Mouse (Mus musculus): ENCODE data around the gene Ccdc38. TPM values are rescaled to one million over a fixed set of nuclear protein-coding genes. Genes with fewer than 3 reads are reported as not detected.

The Ccdc38 gene
- polyA plus RNA-seq, 1 experiment from 2014 or later = 0.35 TPM

DNA sequence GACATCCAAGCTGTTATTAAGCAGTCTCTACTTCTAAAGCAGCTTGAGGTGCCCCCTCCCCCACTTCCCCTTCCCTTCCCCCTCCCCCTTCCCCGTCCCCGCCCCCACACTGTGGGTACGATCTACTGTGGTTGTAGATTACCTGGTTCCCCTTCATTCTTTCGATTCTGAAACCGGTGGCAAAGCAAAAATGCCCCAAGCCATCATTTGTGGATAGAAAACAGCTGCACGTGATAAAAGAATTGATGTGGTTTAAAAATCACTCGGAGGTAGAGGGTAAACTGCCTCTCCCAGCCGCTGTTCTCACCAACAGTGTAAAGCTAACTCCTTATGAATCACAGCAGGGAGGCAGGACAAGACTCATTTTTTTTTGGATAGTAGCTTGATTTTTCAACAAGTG is 74.4 kb downstream of the Ccdc38 start:
- Histone ChIP-seq H3K9me3 (ENCODE audit: low read length) (no peaks in the 10 kb centered on the region), H3K27ac (ENCODE audit: low read length) (no peak overlapping the region), H3K4me1 (ENCODE audit: insufficient read depth, low read length) (no peaks in the 10 kb centered on the region), H3K27me3 (ENCODE audit: insufficient read depth, low read length) (no peaks in the 10 kb centered on the region), H3K4me3 (ENCODE audit: low read length) (no peak overlapping the region), H3K4me2 (replicated peaks; ENCODE audit: low read depth, low read length) (no peak overlapping the region), H3K9ac (replicated peaks; ENCODE audit: low read length) (no peak overlapping the region), H3K36me3 (ENCODE audit: insufficient read depth, low read length) (no peaks in the 10 kb centered on the region)
- WGBS = 58% methylated on average over 8 of the region's 8 CpGs
- ATAC-seq (ENCODE audit: low FRiP score, low TSS enrichment) = no peak

DNA sequence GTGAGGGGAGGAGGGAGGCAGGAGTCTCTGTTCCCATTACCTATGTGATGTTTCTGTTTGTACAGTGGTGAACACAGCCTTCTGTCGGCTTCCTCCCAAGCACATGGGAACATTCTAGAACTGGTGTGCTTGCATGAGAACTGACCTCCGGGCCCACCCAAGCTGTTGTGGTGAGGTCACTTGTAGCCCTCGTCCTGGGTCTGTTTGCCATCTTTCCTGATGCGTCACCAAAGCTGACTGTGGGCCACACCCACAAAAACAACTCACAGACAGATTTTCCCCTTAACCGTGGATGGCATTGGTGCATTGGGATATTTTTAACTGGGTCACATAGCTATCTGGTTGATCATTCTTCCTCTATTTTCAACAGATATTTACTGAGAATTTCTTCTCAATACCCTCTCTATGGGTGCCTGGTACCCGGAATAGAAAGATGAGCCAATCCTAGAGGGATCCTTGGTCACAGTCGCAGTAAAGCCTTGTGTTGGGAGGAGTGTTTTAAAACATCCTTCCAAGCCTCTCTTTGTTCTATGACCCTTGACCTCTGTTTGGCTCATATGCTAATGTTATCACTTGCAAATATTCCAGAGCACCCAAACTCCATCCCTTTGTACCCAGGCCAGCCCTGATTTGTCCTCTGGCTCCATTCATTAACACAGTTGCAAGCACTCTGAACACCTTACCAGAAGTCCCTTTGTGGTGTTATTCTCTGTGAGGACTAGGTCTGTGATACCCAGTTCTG is 80.2 kb downstream of the Ccdc38 start:
- no peak overlapping the region for H3K9ac ChIP-seq (replicated peaks; ENCODE audit: low read length)
- 0 out of 2 replicates have a peak, but pooled peaks have one; percentile 15 for ATAC-seq (ENCODE audit: low FRiP score, low TSS enrichment)
- H3K4me1 ChIP-seq (ENCODE audit: insufficient read depth, low read length) = peaks cover 10% of the 10 kb centered on the region; the same call in 1 of the 2 replicates
- H3K27me3 ChIP-seq (ENCODE audit: insufficient read depth, low read length) = no peaks in the 10 kb centered on the region
- 69% methylated on average over 7 of the region's 7 CpGs for WGBS
- H3K27ac ChIP-seq (ENCODE audit: low read length) = no peak overlapping the region
- no peaks in the 10 kb centered on the region for H3K36me3 ChIP-seq (ENCODE audit: insufficient read depth, low read length)
- H3K4me2 ChIP-seq (replicated peaks; ENCODE audit: low read depth, low read length) = no peak overlapping the region
- H3K9me3 ChIP-seq (ENCODE audit: low read length) = no peaks in the 10 kb centered on the region
- H3K4me3 ChIP-seq (ENCODE audit: low read length) = no peak overlapping the region

DNA sequence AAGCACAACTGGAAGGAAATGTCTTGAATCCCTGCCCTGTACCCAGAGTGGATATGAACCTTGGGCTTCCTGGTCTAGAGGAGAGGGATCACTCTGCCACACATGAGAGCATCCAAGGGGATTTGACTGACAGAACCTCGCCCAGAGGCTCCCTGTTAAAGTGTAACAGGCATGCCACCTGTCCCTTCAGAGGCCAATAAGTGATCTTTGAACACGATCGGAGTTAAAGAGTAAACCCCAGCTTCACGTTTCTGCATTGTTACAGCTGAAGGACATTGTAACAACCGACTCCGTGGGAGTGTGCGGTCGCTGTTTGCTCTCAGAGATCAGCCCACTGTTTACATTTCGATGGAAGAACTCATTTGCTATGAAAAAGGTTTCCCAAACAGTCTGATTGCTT is 83.3 kb downstream of the Ccdc38 start:
- 13% methylated on average over 9 of the region's 9 CpGs for WGBS
- H3K36me3 ChIP-seq (ENCODE audit: insufficient read depth, low read length) = no peaks in the 10 kb centered on the region
- peak; percentile 96 for ATAC-seq (ENCODE audit: low FRiP score, low TSS enrichment)
- peak overlapping the region; percentile 63; the same call in 1 of the 2 replicates for H3K27ac ChIP-seq (ENCODE audit: low read length)
- no peaks in the 10 kb centered on the region for H3K9me3 ChIP-seq (ENCODE audit: low read length)
- H3K27me3 ChIP-seq (ENCODE audit: insufficient read depth, low read length) = no peaks in the 10 kb centered on the region
- peak overlapping the region; percentile 10; the same call in 1 of the 2 replicates for H3K4me3 ChIP-seq (ENCODE audit: low read length)
- H3K9ac ChIP-seq (replicated peaks; ENCODE audit: low read length) = no peak overlapping the region
- H3K4me2 ChIP-seq (replicated peaks; ENCODE audit: low read depth, low read length) = peak overlapping the region; percentile 41
- peaks cover 10% of the 10 kb centered on the region; the same call in 1 of the 2 replicates for H3K4me1 ChIP-seq (ENCODE audit: insufficient read depth, low read length)

DNA sequence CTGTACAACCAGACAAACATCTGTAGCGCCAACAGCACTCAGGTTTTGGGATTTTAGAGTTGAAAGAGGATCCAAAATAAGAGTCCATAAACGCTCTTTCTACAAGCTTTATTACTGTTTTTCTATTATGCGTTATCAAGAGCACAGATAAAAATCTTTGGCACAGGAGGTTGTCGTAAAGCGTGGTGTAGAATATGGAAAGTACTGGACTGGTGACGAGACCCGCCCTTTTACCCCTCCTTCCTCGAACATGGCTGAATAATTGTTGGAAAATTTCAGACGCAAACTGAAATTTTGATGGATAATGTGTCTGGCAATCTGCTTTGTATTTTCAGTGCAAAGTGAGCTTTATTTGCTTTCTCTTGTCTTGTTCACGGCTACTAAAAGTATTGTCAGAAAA is 83.7 kb downstream of the Ccdc38 start:
- H3K9ac ChIP-seq (replicated peaks; ENCODE audit: low read length) = no peak overlapping the region
- peak overlapping the region; percentile 10; the same call in 1 of the 2 replicates for H3K4me3 ChIP-seq (ENCODE audit: low read length)
- WGBS = 42% methylated on average over 10 of the region's 10 CpGs
- no peak for ATAC-seq (ENCODE audit: low FRiP score, low TSS enrichment)
- H3K27ac ChIP-seq (ENCODE audit: low read length) = peak overlapping the region; percentile 63; the same call in 1 of the 2 replicates
- H3K9me3 ChIP-seq (ENCODE audit: low read length) = no peaks in the 10 kb centered on the region
- peak overlapping the region; percentile 41 for H3K4me2 ChIP-seq (replicated peaks; ENCODE audit: low read depth, low read length)
- H3K27me3 ChIP-seq (ENCODE audit: insufficient read depth, low read length) = no peaks in the 10 kb centered on the region
- H3K36me3 ChIP-seq (ENCODE audit: insufficient read depth, low read length) = no peaks in the 10 kb centered on the region
- H3K4me1 ChIP-seq (ENCODE audit: insufficient read depth, low read length) = peaks cover 10% of the 10 kb centered on the region; the same call in 1 of the 2 replicates

DNA sequence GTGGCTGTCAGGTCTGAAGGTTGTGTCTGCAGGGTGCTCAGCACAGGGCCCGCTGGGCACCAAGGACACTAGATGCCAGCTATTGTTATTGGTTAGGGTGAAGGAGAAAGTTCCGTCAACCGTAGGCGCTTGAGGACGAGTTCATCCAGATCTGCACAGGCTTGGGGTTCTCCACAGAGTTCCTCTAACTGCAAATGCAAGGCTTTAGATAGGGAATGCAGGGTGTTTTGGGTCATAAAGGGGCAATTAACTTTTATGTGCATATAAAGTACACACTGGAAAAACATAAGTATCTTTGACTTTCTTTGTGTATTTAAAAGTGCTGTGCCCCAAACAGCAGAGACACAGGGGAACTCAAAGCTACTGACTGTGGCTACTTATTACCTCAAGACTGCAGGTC is 89.9 kb downstream of the Ccdc38 start:
- Histone ChIP-seq H3K4me3 (ENCODE audit: low read length) (no peak overlapping the region), H3K27me3 (ENCODE audit: insufficient read depth, low read length) (no peaks in the 10 kb centered on the region), H3K9ac (replicated peaks; ENCODE audit: low read length) (no peak overlapping the region), H3K27ac (ENCODE audit: low read length) (no peak overlapping the region), H3K4me2 (replicated peaks; ENCODE audit: low read depth, low read length) (no peak overlapping the region), H3K36me3 (ENCODE audit: insufficient read depth, low read length) (no peaks in the 10 kb centered on the region), H3K9me3 (ENCODE audit: low read length) (no peaks in the 10 kb centered on the region; the same call in 1 of the 2 replicates), H3K4me1 (ENCODE audit: insufficient read depth, low read length) (no peaks in the 10 kb centered on the region)
- no peak for ATAC-seq (ENCODE audit: low FRiP score, low TSS enrichment)
- WGBS = 78% methylated on average over 5 of the region's 5 CpGs

DNA sequence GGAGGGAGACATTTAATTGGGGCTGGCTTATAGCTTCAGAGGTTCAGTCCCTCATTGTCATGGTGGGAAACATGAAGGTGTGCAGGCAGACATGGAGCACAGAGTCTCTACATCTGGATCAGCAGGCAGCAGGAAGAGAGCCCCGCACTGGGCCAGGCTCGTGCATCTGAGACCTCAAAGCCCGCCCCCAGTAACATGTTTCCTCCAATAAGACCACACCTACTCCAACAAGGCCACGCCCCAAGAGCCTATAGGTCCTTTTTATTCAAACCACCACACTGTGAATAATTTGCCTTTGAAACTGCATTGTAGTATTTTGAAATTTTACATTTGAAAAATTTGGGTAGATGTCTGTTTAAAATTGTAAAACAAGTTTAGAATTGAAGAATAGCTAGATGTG is 91.7 kb downstream of the Ccdc38 start:
- Histone ChIP-seq H3K4me3 (ENCODE audit: low read length) (no peak overlapping the region), H3K27ac (ENCODE audit: low read length) (no peak overlapping the region), H3K36me3 (ENCODE audit: insufficient read depth, low read length) (no peaks in the 10 kb centered on the region), H3K27me3 (ENCODE audit: insufficient read depth, low read length) (no peaks in the 10 kb centered on the region; the same call in 1 of the 2 replicates), H3K4me1 (ENCODE audit: insufficient read depth, low read length) (no peaks in the 10 kb centered on the region), H3K9ac (replicated peaks; ENCODE audit: low read length) (no peak overlapping the region), H3K4me2 (replicated peaks; ENCODE audit: low read depth, low read length) (no peak overlapping the region), H3K9me3 (ENCODE audit: low read length) (no peaks in the 10 kb centered on the region; the same call in 1 of the 2 replicates)
- WGBS = 76% methylated on average over 4 of the region's 4 CpGs
- no peak for ATAC-seq (ENCODE audit: low FRiP score, low TSS enrichment)

DNA sequence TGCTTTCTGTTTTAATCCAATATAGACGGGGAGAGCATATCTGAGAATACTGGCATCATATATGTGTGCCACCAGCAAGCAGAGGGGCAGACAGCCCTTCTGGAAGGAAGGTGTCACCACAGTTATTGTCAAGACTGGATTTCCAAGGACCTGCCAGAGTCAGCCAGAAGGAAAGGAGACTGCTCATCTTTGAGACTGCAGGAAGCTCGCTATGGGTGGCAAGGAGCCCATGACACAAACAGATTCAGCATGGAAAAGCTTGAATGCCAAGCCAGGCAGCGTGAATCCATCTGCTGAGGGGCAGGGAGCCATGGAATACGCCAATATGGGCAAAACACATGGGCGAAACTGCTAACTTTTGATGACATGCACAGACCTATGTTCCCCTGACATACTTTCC is 93.1 kb downstream of the Ccdc38 start:
- no peak for ATAC-seq (ENCODE audit: low FRiP score, low TSS enrichment)
- no peak overlapping the region for H3K4me2 ChIP-seq (replicated peaks; ENCODE audit: low read depth, low read length)
- WGBS = 83% methylated on average over 5 of the region's 5 CpGs
- no peaks in the 10 kb centered on the region for H3K4me1 ChIP-seq (ENCODE audit: insufficient read depth, low read length)
- H3K4me3 ChIP-seq (ENCODE audit: low read length) = no peak overlapping the region
- H3K27me3 ChIP-seq (ENCODE audit: insufficient read depth, low read length) = peaks cover 9% of the 10 kb centered on the region
- no peaks in the 10 kb centered on the region for H3K36me3 ChIP-seq (ENCODE audit: insufficient read depth, low read length)
- H3K27ac ChIP-seq (ENCODE audit: low read length) = no peak overlapping the region
- H3K9me3 ChIP-seq (ENCODE audit: low read length) = no peaks in the 10 kb centered on the region; the same call in 1 of the 2 replicates
- no peak overlapping the region for H3K9ac ChIP-seq (replicated peaks; ENCODE audit: low read length)

Other genes starting within 250 kb of the Ccdc38 start
- 41.3 and 45.6 TPM in 2 replicates for gene Elk3, start 229.5 kb upstream of the Ccdc38 start, polyA plus RNA-seq (2015; fragmentation: Nextera tagmentation; extraction: Ambion mirVana)
- gene Lta4h, start 87.2 kb upstream of the Ccdc38 start, polyA plus RNA-seq (2015; fragmentation: Nextera tagmentation; extraction: Ambion mirVana) = 177 and 178 TPM in 2 replicates
- 0.25 TPM in 1 of 2 replicates, not detected in the other for gene Hal, start 51.9 kb upstream of the Ccdc38 start, polyA plus RNA-seq (2015; fragmentation: Nextera tagmentation; extraction: Ambion mirVana)
- gene Amdhd1, start 599 bp upstream of the Ccdc38 start, polyA plus RNA-seq (2015; fragmentation: Nextera tagmentation; extraction: Ambion mirVana) = 1.6 and 1.8 TPM in 2 replicates
- gene Snrpf, start 49.1 kb downstream of the Ccdc38 start, polyA plus RNA-seq (2015; fragmentation: Nextera tagmentation; extraction: Ambion mirVana) = 114 and 128 TPM in 2 replicates
- 0.59 and 1.0 TPM in 2 replicates for gene Ntn4, start 100.0 kb downstream of the Ccdc38 start, polyA plus RNA-seq (2015; fragmentation: Nextera tagmentation; extraction: Ambion mirVana)

Measured in kidney, embryonic 16.5 days (tissue).